Mouse (Mus musculus): Measurements from ENCODE around the gene Phb2. TPM values are rescaled to one million over a fixed set of nuclear protein-coding genes. Genes with fewer than 3 reads are reported as not detected.

Gene Phb2
- total and polyA plus RNA-seq, 3 experiments: 309 to 815 (median 706) TPM

DNA sequence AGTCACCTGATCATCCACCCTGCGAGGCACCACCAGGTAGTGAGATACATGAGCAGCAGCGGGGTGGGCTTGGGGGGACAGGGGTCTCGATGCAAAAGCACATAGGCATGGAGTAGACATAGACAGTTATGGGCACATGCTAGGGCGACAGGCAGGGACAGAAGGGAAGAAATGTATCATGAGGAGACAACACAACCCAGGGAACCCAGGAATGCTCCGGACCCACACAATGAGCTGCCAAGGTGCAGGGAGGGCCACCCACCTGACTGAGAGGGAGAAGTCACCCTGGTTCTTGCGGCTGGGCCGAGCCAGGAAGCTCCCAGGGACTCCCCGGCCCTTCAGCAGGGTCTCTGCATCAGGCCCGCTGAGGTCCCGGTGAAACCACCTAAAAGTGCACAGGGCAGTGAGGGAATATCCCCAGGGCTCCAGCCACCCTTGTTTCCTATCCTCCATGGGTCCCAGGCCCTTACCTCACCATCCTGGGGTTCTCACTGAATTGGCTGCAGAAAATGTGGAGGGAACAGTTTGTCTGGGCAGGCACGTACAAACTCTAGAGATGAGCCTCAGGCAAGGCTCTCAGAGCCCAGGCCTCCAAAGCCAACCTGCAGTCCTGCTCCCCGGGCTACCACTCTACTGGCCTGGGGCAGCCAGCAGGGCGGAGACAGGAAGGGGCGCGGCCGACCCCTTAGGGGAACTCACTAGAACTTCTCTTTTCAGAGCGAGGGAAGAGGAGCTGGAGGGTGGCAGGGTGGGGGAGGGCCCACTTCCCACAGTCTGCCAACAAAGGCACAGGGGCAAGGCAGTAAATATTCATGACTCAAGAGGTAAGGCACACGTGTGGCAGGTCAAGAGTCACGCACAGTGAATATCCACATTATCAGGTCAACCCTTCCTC is 20.6 kb downstream of the Phb2 start (continued):
- TF ChIP-seq SIN3A (IDR thresholded peaks at IDR 0.05; ENCODE audit: low read length) (peak; percentile 84), MAZ (IDR thresholded peaks at IDR 0.05; ENCODE audit: low read depth, low read length) (peak; percentile 95), CHD2 (IDR thresholded peaks at IDR 0.05; ENCODE audit: low read length) (peak; percentile 42), MYC (IDR thresholded peaks at IDR 0.05; ENCODE audit: low read depth, low read length) (peak; percentile 73), TCF12 (IDR thresholded peaks at IDR 0.05; ENCODE audit: low read depth, low read length) (peak; percentile 75)

DNA sequence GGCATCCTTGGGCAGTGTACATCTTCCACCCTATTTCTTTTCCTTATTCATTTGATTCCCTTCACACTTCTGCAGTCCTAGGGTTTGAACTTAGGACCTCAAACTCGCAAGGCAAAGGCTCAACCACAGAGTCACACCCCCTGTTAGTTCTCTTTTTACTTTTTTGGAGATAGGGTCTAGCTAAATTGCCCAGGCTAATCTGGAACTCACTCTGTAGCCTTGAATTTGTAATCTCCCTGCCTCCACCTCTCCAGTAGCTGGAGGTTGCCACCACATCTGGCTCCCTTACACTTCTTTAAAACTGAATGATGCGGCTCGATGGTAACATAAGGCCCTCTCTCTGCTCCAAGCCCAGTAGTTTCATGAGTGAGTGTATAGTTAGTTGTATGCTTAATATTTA is 22.3 kb downstream of the Phb2 start:
- Histone ChIP-seq H3K36me3 (ENCODE audit: control insufficient read depth in 1 of 2, insufficient read depth in 2 of 2, low read length in 2 of 2) (peaks cover 0 to 28% of the 10 kb centered on the region in 2 experiments; a peak in 2 of 4 replicates), H3K9me3 (replicated peaks; ENCODE audit: insufficient read depth, low read length) (no peaks in the 10 kb centered on the region), H3K4me1 (ENCODE audit: control insufficient read depth in 1 of 2, insufficient read depth in 2 of 2, low read length in 2 of 2) (peaks cover 14 to 33% of the 10 kb centered on the region in 2 experiments), H3K4me3 (ENCODE audit: control insufficient read depth in 1 of 2, insufficient read depth in 1 of 2, low read depth in 2 of 2, low read length in 2 of 2) (no peak overlapping the region), H3K27me3 (ENCODE audit: control insufficient read depth in 1 of 2, insufficient read depth in 2 of 2, low read length in 2 of 2) (no peaks in the 10 kb centered on the region), H3K27ac (ENCODE audit: control insufficient read depth, low read depth, low read length) (peak overlapping the region; percentile 87), H3K79me2 (ENCODE audit: control insufficient read depth, insufficient read depth, low read length, poor library complexity) (peaks cover 16% of the 10 kb centered on the region), H3K9ac (ENCODE audit: control insufficient read depth, low read depth, low read length, poor library complexity, severe bottlenecking) (no peak overlapping the region)
- peak; percentile 85 for DNase-seq (ENCODE audit: low read depth, low spot score)
- TF ChIP-seq TCF12 (IDR thresholded peaks at IDR 0.05; ENCODE audit: low read depth, low read length) (peak; percentile 56), EP300 (IDR thresholded peaks at IDR 0.05; ENCODE audit: low read depth in 1 of 2, low read length in 2 of 2) (peak; percentile 48 to 54; a peak in 3 of 4 replicates), UBTF (IDR thresholded peaks at IDR 0.05; ENCODE audit: borderline replicate concordance, insufficient read depth, low read depth, low read length) (no peak), ETS1 (IDR thresholded peaks at IDR 0.05; ENCODE audit: low read depth, low read length) (peak; percentile 46; the same call in 1 of the 2 replicates), MAX (IDR thresholded peaks at IDR 0.05; ENCODE audit: low read length) (0 out of 2 replicates have a peak, but pooled peaks have one; percentile 20), GATA1 (IDR thresholded peaks at IDR 0.05; ENCODE audit: low read depth, low read length) (peak; percentile 45; the same call in 1 of the 2 replicates), POLR2AphosphoS5 (IDR thresholded peaks at IDR 0.05; ENCODE audit: borderline replicate concordance, low read depth, low read length) (no peak), TBP (IDR thresholded peaks at IDR 0.05; ENCODE audit: low read depth, low read length) (peak; percentile 82), MXI1 (IDR thresholded peaks at IDR 0.05; ENCODE audit: low read depth, low read length) (peak; percentile 38; the same call in 1 of the 2 replicates), SMC3 (IDR thresholded peaks at IDR 0.05; ENCODE audit: low read depth, low read length) (peak; percentile 24; the same call in 1 of the 2 replicates), RCOR1 (IDR thresholded peaks at IDR 0.05; ENCODE audit: low read depth, low read length) (peak; percentile 63), SIN3A (IDR thresholded peaks at IDR 0.05; ENCODE audit: low read length) (peak; percentile 51), TAL1 (IDR thresholded peaks at IDR 0.05; ENCODE audit: low read length) (peak; percentile 51), BHLHE40 (IDR thresholded peaks at IDR 0.05; ENCODE audit: borderline replicate concordance, low read depth, low read length) (0 out of 2 replicates have a peak, but pooled peaks have one; percentile 23), HCFC1 (IDR thresholded peaks at IDR 0.05; ENCODE audit: low read depth, low read length) (0 out of 2 replicates have a peak, but pooled peaks have one; percentile 21), GABPA (IDR thresholded peaks at IDR 0.05; ENCODE audit: low read depth, low read length) (no peak)
